13 mouse cellular contexts compared by ENCODE assay signal in genomic region chr10:80312586-80313504, GRCm38 (mm10). TPM values are rescaled to one million over a fixed set of nuclear protein-coding genes. Genes with fewer than 3 reads are reported as not detected.
DNase-seq lines count a peak whose midpoint lies in the region; ATAC-seq and TF ChIP-seq lines count a peak whose summit lies in the region.
"Had no signal": no experiment of that assay in that cellular context is flagged by ENCODE, and none has a peak within 500 bp of the region (broad histone marks: within the 10 kb centered on the region; RNA-seq: fewer than 3 reads in every experiment).

No protein-coding gene starts in this region.

- no peaks in the 10 kb centered on the region for H3K27me3 ChIP-seq in kidney, adult 2 months (replicated peaks; ENCODE audit: control insufficient read depth, insufficient read depth, low read length)
- H3K27me3 ChIP-seq in neural tube, embryonic 13.5 days = peaks cover 25% of the 10 kb centered on the region; the same call in 1 of the 2 replicates
- H3K27me3 ChIP-seq in neural tube, embryonic 15.5 days (replicated peaks) = no peaks in the 10 kb centered on the region
- H3K27me3 ChIP-seq in intestine, postnatal 0 days (replicated peaks; ENCODE audit: control insufficient read depth, insufficient read depth, low read length) = peaks cover 47% of the 10 kb centered on the region

- DNase-seq in kidney, adult 2 months = peak; percentile 23
- no peak for DNase-seq in kidney, adult 8-10 months
- peak; percentile 65 to 68 for DNase-seq in cerebellum, postnatal 10 days
- DNase-seq in T-cell, adult 2 months (ENCODE audit: low spot score) = no peak
- DNase-seq: adrenal gland, postnatal 25 days; heart, postnatal 14 days; kidney, adult 9 months; layer of hippocampus, adult 9-11 months; lung, adult 2 months; thymus, adult 2 months had no signal

- TF ChIP-seq POLR2A in kidney, adult 2 months (IDR thresholded peaks at IDR 0.05; ENCODE audit: low read depth, low read length) = no peak

- no peak overlapping the region for H3K4me2 ChIP-seq in neural tube, embryonic 13.5 days
- no peak overlapping the region for H3K4me2 ChIP-seq in neural tube, embryonic 15.5 days
- no peak overlapping the region for H3K4me2 ChIP-seq in intestine, postnatal 0 days (replicated peaks; ENCODE audit: low read depth)

- H3K4me1 ChIP-seq in kidney, adult 2 months (ENCODE audit: control insufficient read depth, insufficient read depth, low read length) = no peaks in the 10 kb centered on the region
- peaks cover 63% of the 10 kb centered on the region for H3K4me1 ChIP-seq in neural tube, embryonic 13.5 days (replicated peaks)
- peaks cover 50% of the 10 kb centered on the region for H3K4me1 ChIP-seq in neural tube, embryonic 15.5 days
- H3K4me1 ChIP-seq in intestine, postnatal 0 days (replicated peaks; ENCODE audit: control insufficient read depth, insufficient read depth, low read length) = peaks cover 4% of the 10 kb centered on the region; the same call in 1 of the 2 replicates

- H3K9ac ChIP-seq in neural tube, embryonic 13.5 days = 0 out of 2 replicates have a peak overlapping the region, but pooled peaks have one; percentile 22
- H3K9ac ChIP-seq in neural tube, embryonic 15.5 days (replicated peaks) = no peak overlapping the region
- no peak overlapping the region for H3K9ac ChIP-seq in intestine, postnatal 0 days (ENCODE audit: low read depth, low read length)

- ATAC-seq in neural tube, embryonic 13.5 days (ENCODE audit: low read depth) = no peak
- no peak for ATAC-seq in neural tube, embryonic 15.5 days (ENCODE audit: low FRiP score)
- no peak for ATAC-seq in intestine, postnatal 0 days

- WGBS in kidney, adult 2 months = 54% methylated on average over 54 of the region's 54 CpGs
- WGBS in neural tube, embryonic 13.5 days = 68% methylated on average over 54 of the region's 54 CpGs
- 67% methylated on average over 54 of the region's 54 CpGs for WGBS in neural tube, embryonic 15.5 days
- WGBS in intestine, postnatal 0 days = 61% methylated on average over 54 of the region's 54 CpGs

- no peaks in the 10 kb centered on the region for H3K9me3 ChIP-seq in neural tube, embryonic 13.5 days
- no peaks in the 10 kb centered on the region for H3K9me3 ChIP-seq in neural tube, embryonic 15.5 days (replicated peaks)
- no peaks in the 10 kb centered on the region for H3K9me3 ChIP-seq in intestine, postnatal 0 days (ENCODE audit: control insufficient read depth)

- no peak for TF ChIP-seq CTCF in kidney, adult 2 months (conservative IDR thresholded peaks at IDR 0.05; ENCODE audit: insufficient read depth, insufficient read length, low read depth, low read length)
- no peak for TF ChIP-seq CTCF in intestine, postnatal 0 days (IDR thresholded peaks at IDR 0.05; ENCODE audit: low read depth)

- no peak overlapping the region for H3K27ac ChIP-seq in kidney, adult 2 months (ENCODE audit: insufficient read depth, low read depth, low read length)
- H3K27ac ChIP-seq in neural tube, embryonic 13.5 days (replicated peaks) = no peak overlapping the region
- H3K27ac ChIP-seq in neural tube, embryonic 15.5 days (replicated peaks) = no peak overlapping the region
- peak overlapping the region; percentile 7; the same call in 1 of the 2 replicates for H3K27ac ChIP-seq in intestine, postnatal 0 days (ENCODE audit: low read depth, low read length)

- H3K4me3 ChIP-seq in kidney, adult 2 months (ENCODE audit: insufficient read depth, low read depth, low read length) = no peak overlapping the region
- H3K4me3 ChIP-seq in neural tube, embryonic 13.5 days = 0 out of 2 replicates have a peak overlapping the region, but pooled peaks have one; percentile 2
- no peak overlapping the region for H3K4me3 ChIP-seq in neural tube, embryonic 15.5 days (replicated peaks)
- H3K4me3 ChIP-seq in intestine, postnatal 0 days (ENCODE audit: low read depth, low read length) = no peak overlapping the region

- H3K36me3 ChIP-seq in kidney, adult 2 months (ENCODE audit: control insufficient read depth, insufficient read depth, low read length) = no peaks in the 10 kb centered on the region
- peaks cover 100% of the 10 kb centered on the region for H3K36me3 ChIP-seq in neural tube, embryonic 13.5 days
- peaks cover 97% of the 10 kb centered on the region for H3K36me3 ChIP-seq in neural tube, embryonic 15.5 days
- H3K36me3 ChIP-seq in intestine, postnatal 0 days (ENCODE audit: control insufficient read depth, insufficient read depth) = 0 out of 2 replicates have a peak, but pooled peaks cover 8% of the 10 kb centered on the region

RNA-seq across cellular contexts. Expression of gene 2310011J03Rik, which starts 7.5 kb away (rescaled TPM):
- 47.8 and 52.5 TPM in 2 replicates for polyA plus RNA-seq in kidney, adult 2 months (2012; rRNA removed)
- polyA plus RNA-seq in neural tube, embryonic 13.5 days (2015; fragmentation: Nextera tagmentation; extraction: Ambion mirVana) = 27.9 and 30.7 TPM in 2 replicates
- 26.9 and 36.6 TPM in 2 replicates for polyA plus RNA-seq in neural tube, embryonic 15.5 days (2015; fragmentation: Nextera tagmentation; extraction: Ambion mirVana)
- polyA plus RNA-seq in intestine, postnatal 0 days (2015; fragmentation: Nextera tagmentation; extraction: Ambion mirVana) = 85.2 and 87.6 TPM in 2 replicates

RNA-seq across cellular contexts. Expression of gene Pcsk4, which starts 16.5 kb away (rescaled TPM):
- polyA plus RNA-seq in kidney, adult 2 months (2012; rRNA removed) = 9.1 and 12.2 TPM in 2 replicates
- 2.9 and 3.6 TPM in 2 replicates for polyA plus RNA-seq in neural tube, embryonic 13.5 days (2015; fragmentation: Nextera tagmentation; extraction: Ambion mirVana)
- polyA plus RNA-seq in neural tube, embryonic 15.5 days (2015; fragmentation: Nextera tagmentation; extraction: Ambion mirVana) = 5.6 and 8.2 TPM in 2 replicates
- 13.1 and 18.8 TPM in 2 replicates for polyA plus RNA-seq in intestine, postnatal 0 days (2015; fragmentation: Nextera tagmentation; extraction: Ambion mirVana)

RNA-seq across cellular contexts. Expression of gene Reep6, which starts 16.9 kb away (rescaled TPM):
- 24.7 and 25.1 TPM in 2 replicates for polyA plus RNA-seq in kidney, adult 2 months (2012; rRNA removed)
- polyA plus RNA-seq in neural tube, embryonic 13.5 days (2015; fragmentation: Nextera tagmentation; extraction: Ambion mirVana) = 3.3 and 4.5 TPM in 2 replicates
- polyA plus RNA-seq in neural tube, embryonic 15.5 days (2015; fragmentation: Nextera tagmentation; extraction: Ambion mirVana) = 4.3 and 7.3 TPM in 2 replicates
- 261 and 282 TPM in 2 replicates for polyA plus RNA-seq in intestine, postnatal 0 days (2015; fragmentation: Nextera tagmentation; extraction: Ambion mirVana)

RNA-seq across cellular contexts. Expression of gene Apc2, which starts 17.1 kb away (rescaled TPM):
- polyA plus RNA-seq in kidney, adult 2 months (2012; rRNA removed) = 0.74 and 0.95 TPM in 2 replicates
- polyA plus RNA-seq in neural tube, embryonic 13.5 days (2015; fragmentation: Nextera tagmentation; extraction: Ambion mirVana) = 153 and 156 TPM in 2 replicates
- 122 and 144 TPM in 2 replicates for polyA plus RNA-seq in neural tube, embryonic 15.5 days (2015; fragmentation: Nextera tagmentation; extraction: Ambion mirVana)
- 1.1 and 1.6 TPM in 2 replicates for polyA plus RNA-seq in intestine, postnatal 0 days (2015; fragmentation: Nextera tagmentation; extraction: Ambion mirVana)

RNA-seq across cellular contexts. Expression of gene Rps15, which starts 20.6 kb away (rescaled TPM):
- polyA plus RNA-seq in kidney, adult 2 months (2012; rRNA removed) = 1,371 and 1,777 TPM in 2 replicates
- 573 and 601 TPM in 2 replicates for polyA plus RNA-seq in neural tube, embryonic 13.5 days (2015; fragmentation: Nextera tagmentation; extraction: Ambion mirVana)
- 544 and 638 TPM in 2 replicates for polyA plus RNA-seq in neural tube, embryonic 15.5 days (2015; fragmentation: Nextera tagmentation; extraction: Ambion mirVana)
- polyA plus RNA-seq in intestine, postnatal 0 days (2015; fragmentation: Nextera tagmentation; extraction: Ambion mirVana) = 708 and 727 TPM in 2 replicates

Comparison
In these comparisons a context has a peak if more than half of its experiments do, and no peak if none do; other contexts are left out.
1. DNase-seq: peak in kidney, adult 2 months (single experiment) and cerebellum, postnatal 10 days (2 of 2); none in kidney, adult 8-10 months (0 of 2) and T-cell, adult 2 months (single experiment).
2. RNA of gene Reep6, which starts 16.9 kb away (polyA plus RNA-seq): 261 to 282 TPM in intestine, postnatal 0 days; 24.7 to 25.1 TPM in kidney, adult 2 months, 3.3 to 4.5 TPM in neural tube, embryonic 13.5 days and 4.3 to 7.3 TPM in neural tube, embryonic 15.5 days; every median in the first group is over 10 times any median in the second.